Mouse (Mus musculus) heart, postnatal 0 days (tissue): ENCODE results near the gene Ninl. TPM values are rescaled to one million over a fixed set of nuclear protein-coding genes. Genes with fewer than 3 reads are reported as not detected.

Experiments used
- ATAC-seq: fragments of 200-750 bp; cut with Nextera tagmentation; 2 replicates; pipeline ENCODE4 v1.8.0; 2017; ENCODE audit warnings: low read depth, moderate number of reproducible peaks, moderate library complexity; ENCODE audit not compliant: insufficient read depth
- DNase-seq: peaks from one replicate; pipeline ENCODE4 v3.0.0-alpha.2; 2016; ENCODE audit warnings: low spot score
- H3K27ac ChIP-seq: fragments of 300-500 bp; sonication (generic); 2 replicates; pipeline ENCODE4 v1.5.1; 2014; ENCODE audit warnings: low read depth, mild to moderate bottlenecking
- H3K27me3 ChIP-seq: fragments of 300-500 bp; sonication (generic); 2 replicates; pipeline ENCODE4 v1.6.1; 2014; ENCODE audit warnings: low read length, mixed read lengths; ENCODE audit not compliant: control insufficient read depth, insufficient read depth
- H3K36me3 ChIP-seq: fragments of 300-500 bp; sonication (generic); replicated peaks from 2 replicates; pipeline ENCODE4 v1.6.1; 2014; ENCODE audit warnings: low read length, mixed read lengths; ENCODE audit not compliant: control insufficient read depth, insufficient read depth
- H3K4me1 ChIP-seq: fragments of 300-500 bp; sonication (generic); 2 replicates; pipeline ENCODE4 v1.6.1; 2014; ENCODE audit warnings: antibody characterized with exemption; ENCODE audit not compliant: control insufficient read depth, insufficient read depth
- H3K4me2 ChIP-seq: fragments of 300-500 bp; sonication (generic); 2 replicates; pipeline ENCODE4 v1.6.1; 2014; ENCODE audit warnings: low read depth, mild to moderate bottlenecking, low read length, moderate library complexity
- H3K4me3 ChIP-seq: fragments of 300-500 bp; sonication (generic); 2 replicates; pipeline ENCODE4 v1.5.1; 2014; ENCODE audit warnings: low read depth, low read length
- H3K9ac ChIP-seq: fragments of 300-500 bp; sonication (generic); replicated peaks from 2 replicates; pipeline ENCODE4 v1.6.1; 2014; ENCODE audit warnings: low read depth, low read length, mixed read lengths
- H3K9me3 ChIP-seq: fragments of 300-500 bp; sonication (generic); replicated peaks from 2 replicates; pipeline ENCODE4 v1.6.1; 2016; ENCODE audit warnings: low read length; ENCODE audit not compliant: control insufficient read depth
- CTCF ChIP-seq: IDR thresholded peaks from 2 replicates; pipeline ENCODE4 v1.5.1; 2016; ENCODE audit warnings: antibody characterized with exemption, control low read depth, low read depth
- EP300 ChIP-seq: IDR thresholded peaks from 2 replicates; pipeline ENCODE4 v1.6.1; 2016; ENCODE audit warnings: antibody characterized with exemption, low read depth
- WGBS: fragments of 180-500 bp; shearing (Covaris S2); extraction: QIAGEN DNeasy Blood & Tissue Kit; methylation state at CpG from one replicate; pipeline ENCODE4 v1.1.7; 2014; 5-methylcytosine and 5-hydroxymethylcytosine counted together
- polyA plus RNA-seq: library from polyadenylated mRNA; unstranded; fragments of >200 nt; fragmentation: Nextera tagmentation; extraction: Ambion mirVana; gene quantifications from 2 replicates; pipeline ENCODE4 v1.2.1, GENCODE M21; 2015
- total RNA-seq: library from RNA; depleted of rRNA; stranded (reverse); fragments of >200 nt; gene quantifications from 2 replicates; pipeline ENCODE4 v1.2.3, GENCODE M21; 2014; ENCODE audit warnings: low replicate concordance

The Ninl gene
- total and polyA plus RNA-seq, 2 experiments from 2014 or later, result 0.27 to 1.4 TPM

DNA sequence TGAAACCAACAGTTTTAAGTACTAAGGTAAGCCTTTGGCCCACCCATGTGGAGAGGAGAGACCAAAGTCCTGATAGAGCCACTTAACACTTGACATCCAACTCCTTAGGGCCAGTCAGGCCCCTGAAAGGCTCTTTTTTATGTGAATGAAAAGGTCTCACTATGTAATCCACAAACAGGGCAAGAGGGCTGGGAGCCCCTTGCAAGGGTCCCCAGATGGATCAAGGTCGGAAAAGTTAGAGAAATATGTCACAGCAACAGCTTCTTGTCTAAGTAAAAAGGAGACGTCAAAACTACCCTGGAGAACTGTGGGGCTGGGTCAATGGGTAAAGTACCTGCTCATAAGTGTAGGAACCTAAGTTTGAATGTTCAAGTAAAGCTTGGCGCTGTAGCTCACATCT lies 74.5 kb downstream of the Ninl start:
- 84% methylated on average over 3 of the region's 3 CpGs for WGBS
- Histone ChIP-seq H3K27ac (no peak overlapping the region), H3K4me2 (no peak overlapping the region), H3K9me3 (no peaks in the 10 kb centered on the region), H3K9ac (no peak overlapping the region), H3K4me1 (no peaks in the 10 kb centered on the region), H3K4me3 (no peak overlapping the region), H3K36me3 (no peaks in the 10 kb centered on the region), H3K27me3 (no peaks in the 10 kb centered on the region)
- TF ChIP-seq CTCF (no peak), EP300 (no peak)
- no peak for DNase-seq
- ATAC-seq, result no peak

DNA sequence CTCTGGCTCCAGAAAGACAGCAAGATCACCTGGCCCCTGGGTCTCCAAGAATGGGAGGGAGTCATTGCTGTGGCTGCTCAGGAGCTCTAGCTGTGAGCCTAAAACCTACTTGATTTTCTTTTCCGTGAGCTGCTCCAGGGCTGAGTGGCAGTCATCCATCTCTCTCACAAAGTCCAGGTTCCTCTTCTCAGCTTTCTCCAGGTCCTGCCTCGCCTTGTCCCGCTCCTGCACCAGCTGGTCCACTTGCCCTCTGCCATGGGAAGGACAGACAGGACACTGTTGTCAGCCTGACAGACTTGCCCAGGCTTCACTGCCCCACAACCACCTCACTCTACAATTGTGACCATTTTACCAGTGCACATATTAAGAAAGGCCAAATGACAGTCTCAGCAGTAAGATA lies 75.9 kb downstream of the Ninl start:
- Histone ChIP-seq H3K9ac (no peak overlapping the region), H3K36me3 (no peaks in the 10 kb centered on the region), H3K9me3 (no peaks in the 10 kb centered on the region), H3K27me3 (no peaks in the 10 kb centered on the region), H3K4me2 (no peak overlapping the region), H3K4me3 (no peak overlapping the region), H3K4me1 (no peaks in the 10 kb centered on the region), H3K27ac (no peak overlapping the region)
- TF ChIP-seq EP300, result no peak
- no peak for TF ChIP-seq CTCF
- 83% methylated on average over 3 of the region's 3 CpGs for WGBS
- ATAC-seq, result no peak
- no peak for DNase-seq

DNA sequence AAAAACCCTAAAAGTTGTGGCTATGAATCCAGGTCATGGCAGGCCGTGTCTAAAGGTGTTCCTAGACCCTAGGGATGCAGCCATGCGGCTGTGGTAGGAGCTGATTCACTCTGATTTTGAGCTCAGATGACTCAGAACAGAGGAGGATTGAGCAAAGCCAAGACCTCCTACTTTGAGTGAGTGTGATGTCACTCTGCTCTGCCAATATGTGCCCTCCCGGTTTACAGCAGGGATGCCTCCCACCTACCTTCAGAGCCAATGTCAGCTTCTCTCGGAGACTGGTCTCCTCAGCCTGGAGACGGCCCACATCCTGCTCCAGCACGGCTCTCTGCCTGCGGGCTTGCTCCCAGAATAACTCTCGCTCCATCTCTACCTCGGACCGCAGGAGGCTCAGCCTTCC lies 79.7 kb downstream of the Ninl start:
- no peak overlapping the region for H3K9ac ChIP-seq
- no peaks in the 10 kb centered on the region for H3K4me1 ChIP-seq
- 65% methylated on average over 10 of the region's 10 CpGs for WGBS
- DNase-seq (no peak), ATAC-seq (no peak)
- TF ChIP-seq CTCF, result no peak
- TF ChIP-seq EP300, result no peak
- H3K4me3 ChIP-seq, result no peak overlapping the region
- H3K4me2 ChIP-seq, result no peak overlapping the region
- no peak overlapping the region for H3K27ac ChIP-seq
- H3K27me3 ChIP-seq, result no peaks in the 10 kb centered on the region
- H3K36me3 ChIP-seq, result no peaks in the 10 kb centered on the region
- no peaks in the 10 kb centered on the region for H3K9me3 ChIP-seq

DNA sequence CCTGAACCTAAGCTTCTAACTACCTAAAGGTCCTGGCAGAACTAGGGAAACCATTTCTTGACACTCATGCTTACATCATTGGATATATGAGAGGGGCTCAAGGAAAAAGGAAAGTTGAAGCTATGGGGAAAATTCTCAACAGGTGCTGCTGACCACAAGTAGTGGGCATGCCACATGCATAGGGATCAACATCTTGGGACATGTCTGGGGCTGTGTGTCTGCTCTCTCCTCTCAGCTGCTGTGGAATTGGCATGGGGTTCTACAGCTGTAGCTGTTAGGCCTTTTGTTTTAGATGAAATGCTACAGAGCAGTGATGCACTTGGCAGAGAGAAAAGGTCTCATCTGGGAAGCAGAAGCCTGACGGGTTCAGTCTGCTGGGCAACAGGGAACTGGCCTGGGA lies 83.3 kb downstream of the Ninl start:
- DNase-seq (no peak), ATAC-seq (no peak)
- Histone ChIP-seq H3K4me1 (no peaks in the 10 kb centered on the region), H3K36me3 (no peaks in the 10 kb centered on the region), H3K9me3 (no peaks in the 10 kb centered on the region), H3K4me3 (no peak overlapping the region), H3K27me3 (no peaks in the 10 kb centered on the region), H3K27ac (no peak overlapping the region), H3K4me2 (no peak overlapping the region), H3K9ac (no peak overlapping the region)
- 57% methylated on average over 1 of the region's 1 CpGs for WGBS
- TF ChIP-seq CTCF, result no peak
- no peak for TF ChIP-seq EP300

DNA sequence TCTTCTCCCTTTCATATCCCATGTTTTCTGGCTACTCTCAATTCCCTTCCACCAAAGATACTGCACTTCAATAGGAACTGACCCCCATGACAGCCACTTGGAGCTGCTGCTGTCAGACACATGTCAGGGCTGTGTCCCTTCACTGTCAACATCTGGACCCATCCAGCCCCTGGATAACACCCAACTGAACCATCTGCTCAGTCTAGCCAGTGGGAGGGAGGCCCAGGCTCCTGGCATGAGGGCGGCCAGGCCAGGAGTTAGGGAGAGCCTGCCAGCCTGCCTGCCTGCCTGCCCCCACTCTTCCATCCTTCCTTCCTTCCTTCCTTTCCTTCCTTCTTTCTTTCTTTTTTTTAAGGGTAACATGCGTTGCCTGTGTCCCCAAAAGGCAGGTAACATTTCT lies 88.0 kb downstream of the Ninl start:
- no peak overlapping the region for H3K9ac ChIP-seq
- no peaks in the 10 kb centered on the region for H3K27me3 ChIP-seq
- H3K9me3 ChIP-seq, result no peaks in the 10 kb centered on the region
- WGBS, result 75% methylated on average over 2 of the region's 2 CpGs
- H3K27ac ChIP-seq, result no peak overlapping the region
- ATAC-seq (no peak; the same call in 1 of the 2 replicates), DNase-seq (no peak)
- H3K4me1 ChIP-seq, result no peaks in the 10 kb centered on the region
- no peak overlapping the region for H3K4me3 ChIP-seq
- no peak for TF ChIP-seq CTCF
- TF ChIP-seq EP300, result no peak
- H3K4me2 ChIP-seq, result no peak overlapping the region
- H3K36me3 ChIP-seq, result no peaks in the 10 kb centered on the region

DNA sequence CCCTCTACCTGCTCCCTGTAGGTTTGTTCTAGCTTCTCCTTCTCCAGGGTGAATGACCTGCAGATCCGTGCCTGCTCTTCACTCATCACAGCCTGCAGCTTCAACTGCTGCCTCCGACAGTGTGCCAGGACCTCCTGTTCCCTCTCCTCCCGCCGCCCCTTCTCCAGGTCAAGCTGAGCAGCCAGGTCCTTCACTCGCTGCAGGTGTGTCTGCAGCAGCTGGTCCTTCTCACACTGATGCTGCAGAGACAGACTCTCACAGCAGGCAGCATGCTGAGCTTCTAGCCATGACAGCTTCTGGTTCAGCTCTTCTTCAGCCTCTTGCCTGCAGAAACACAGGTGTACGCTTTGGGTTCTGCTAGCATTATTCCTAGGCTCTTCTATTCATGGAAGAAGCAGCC lies 89.1 kb downstream of the Ninl start:
- H3K4me2 ChIP-seq, result no peak overlapping the region
- no peak overlapping the region for H3K4me3 ChIP-seq
- TF ChIP-seq CTCF (no peak), EP300 (no peak)
- WGBS, result 88% methylated on average over 6 of the region's 6 CpGs
- DNase-seq (no peak), ATAC-seq (no peak)
- no peaks in the 10 kb centered on the region for H3K9me3 ChIP-seq
- H3K36me3 ChIP-seq, result no peaks in the 10 kb centered on the region
- no peaks in the 10 kb centered on the region for H3K27me3 ChIP-seq
- H3K9ac ChIP-seq, result no peak overlapping the region
- H3K27ac ChIP-seq, result no peak overlapping the region
- no peaks in the 10 kb centered on the region for H3K4me1 ChIP-seq
